Mouse (Mus musculus) lung, embryonic 14.5 days (tissue): Measurements from ENCODE around the gene P2ry13. TPM values are rescaled to one million over a fixed set of nuclear protein-coding genes. Genes with fewer than 3 reads are reported as not detected.

Source experiments
- ATAC-seq: fragments of 200-750 bp; cut with Nextera tagmentation; 2 replicates; pipeline ENCODE4 v1.8.0; 2017; ENCODE audit warnings: mild to moderate bottlenecking, moderate TSS enrichment, moderate library complexity; ENCODE audit not compliant: insufficient read depth
- DNase-seq: peaks from one replicate; pipeline ENCODE4 v3.0.0-alpha.2; 2015
- H3K27ac ChIP-seq: fragments of 300-500 bp; sonication (generic); 2 replicates; pipeline ENCODE4 v1.5.1; 2014; ENCODE audit warnings: low read depth, mild to moderate bottlenecking, moderate library complexity
- H3K27me3 ChIP-seq: fragments of 300-500 bp; sonication (generic); 2 replicates; pipeline ENCODE4 v1.6.1; 2014; ENCODE audit warnings: low read length, control low read depth; ENCODE audit not compliant: insufficient read depth
- H3K36me3 ChIP-seq: fragments of 300-500 bp; sonication (generic); 2 replicates; pipeline ENCODE4 v1.6.1; 2014; ENCODE audit warnings: control low read depth; ENCODE audit not compliant: insufficient read depth
- H3K4me1 ChIP-seq: fragments of 300-500 bp; sonication (generic); 2 replicates; pipeline ENCODE4 v1.6.1; 2014; ENCODE audit warnings: antibody characterized with exemption, control low read depth; ENCODE audit not compliant: insufficient read depth
- H3K4me2 ChIP-seq: fragments of 300-500 bp; sonication (generic); 2 replicates; pipeline ENCODE4 v1.6.1; 2014; ENCODE audit warnings: mild to moderate bottlenecking
- H3K4me3 ChIP-seq: fragments of 300-500 bp; sonication (generic); 2 replicates; pipeline ENCODE4 v1.5.1; 2014; ENCODE audit warnings: low read depth, low read length
- H3K9ac ChIP-seq: fragments of 300-500 bp; sonication (generic); 2 replicates; pipeline ENCODE4 v1.6.1; 2014
- H3K9me3 ChIP-seq: fragments of 300-500 bp; sonication (generic); 2 replicates; pipeline ENCODE4 v1.6.1; 2016; ENCODE audit warnings: low read depth, low read length, control low read depth
- CTCF ChIP-seq: IDR thresholded peaks from 2 replicates; pipeline ENCODE4 v1.5.1; 2016; ENCODE audit warnings: antibody characterized with exemption, low read depth
- WGBS: fragments of 180-500 bp; shearing (Covaris S2); extraction: QIAGEN DNeasy Blood & Tissue Kit; methylation state at CpG from one replicate; pipeline ENCODE4 v1.1.7; 2014; 5-methylcytosine and 5-hydroxymethylcytosine counted together
- polyA plus RNA-seq: library from polyadenylated mRNA; unstranded; fragments of >200 nt; fragmentation: Nextera tagmentation; extraction: Ambion mirVana; gene quantifications from 2 replicates; pipeline ENCODE4 v1.2.1, GENCODE M21; 2014

The P2ry13 gene
- polyA plus RNA-seq, 1 experiment from 2014 or later, result 1.3 TPM

- ATAC-seq (peak; percentile 95), DNase-seq (peak; percentile 85)
- H3K9ac ChIP-seq, result no peak overlapping the region
- peak overlapping the region; percentile 88 for H3K27ac ChIP-seq
- no peaks in the 10 kb centered on the region for H3K36me3 ChIP-seq
- H3K4me2 ChIP-seq, result no peak overlapping the region
- H3K9me3 ChIP-seq, result no peaks in the 10 kb centered on the region
- no peaks in the 10 kb centered on the region for H3K27me3 ChIP-seq
- H3K4me1 ChIP-seq, result peaks cover 6% of the 10 kb centered on the region; the same call in 1 of the 2 replicates
- H3K4me3 ChIP-seq, result no peak overlapping the region
- no peak for TF ChIP-seq CTCF
- WGBS, result 38% methylated on average over 2 of the region's 2 CpGs
Measured at GRCm38 (mm10) chr3:59167417-59168054, 43.1 kb downstream of the P2ry13 start.

- no peak for TF ChIP-seq CTCF
- Histone ChIP-seq H3K4me3 (no peak overlapping the region), H3K4me1 (no peaks in the 10 kb centered on the region), H3K9ac (no peak overlapping the region), H3K27me3 (no peaks in the 10 kb centered on the region), H3K36me3 (no peaks in the 10 kb centered on the region), H3K27ac (no peak overlapping the region), H3K9me3 (no peaks in the 10 kb centered on the region), H3K4me2 (no peak overlapping the region)
- no peak for DNase-seq
- WGBS, result 60% methylated on average over 1 of the region's 1 CpGs
- ATAC-seq, result no peak
Measured at GRCm38 (mm10) chr3:59160465-59160864, 50.2 kb downstream of the P2ry13 start.

Other genes with a start within 250 kb of the P2ry13 start
- 2.8 TPM in 2 replicates for gene Med12l, start 205.1 kb downstream of the P2ry13 start, polyA plus RNA-seq
- 0.80 and 0.84 TPM in 2 replicates for gene Gpr171, start 109.1 kb downstream of the P2ry13 start, polyA plus RNA-seq
- 11.7 and 14.7 TPM in 2 replicates for gene P2ry14, start 57.3 kb downstream of the P2ry13 start, polyA plus RNA-seq
- gene Gpr87, start 15.8 kb downstream of the P2ry13 start, polyA plus RNA-seq, result 0.22 TPM in 1 of 2 replicates, not detected in the other
- 2.6 and 3.4 TPM in 2 replicates for gene P2ry12, start 52.0 kb upstream of the P2ry13 start, polyA plus RNA-seq
- 9.9 and 10.3 TPM in 2 replicates for gene Igsf10, start 133.5 kb upstream of the P2ry13 start, polyA plus RNA-seq